Comparison of ENCODE assay signal across 14 mouse cellular contexts in the genomic region with DNA sequence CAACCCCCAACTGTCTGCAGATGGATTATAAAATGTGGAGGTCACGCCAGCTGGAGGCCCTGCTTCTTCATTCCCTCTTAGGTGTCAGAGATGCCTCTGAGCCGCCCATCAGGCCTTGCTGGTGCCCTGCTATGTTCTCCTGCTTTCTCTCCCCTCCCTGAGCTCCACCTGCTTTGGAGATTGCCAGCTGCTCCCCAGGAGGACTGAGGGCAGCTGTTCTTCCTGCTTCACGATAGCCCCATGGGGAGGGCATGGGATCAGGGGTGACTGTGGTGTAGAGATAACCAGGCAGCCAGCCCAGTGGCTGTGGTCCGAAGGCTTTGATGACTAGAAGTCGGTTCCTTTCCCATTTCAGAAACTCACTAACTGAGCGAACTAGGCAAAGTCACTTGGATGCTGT. TPM values are rescaled to one million over a fixed set of nuclear protein-coding genes. Genes with fewer than 3 reads are reported as not detected.
DNase-seq lines count a peak whose midpoint lies in the region; ATAC-seq lines count a peak whose summit lies in the region.
"Had no signal": no experiment of that assay in that cellular context is flagged by ENCODE, and none has a peak within 500 bp of the region (broad histone marks: within the 10 kb centered on the region; RNA-seq: fewer than 3 reads in every experiment).

No protein-coding gene starts in this region.

- H3K9me3 ChIP-seq in forebrain, embryonic 10.5 days, result no peaks in the 10 kb centered on the region
- H3K9me3 ChIP-seq in forebrain, embryonic 13.5 days (replicated peaks), result no peaks in the 10 kb centered on the region
- H3K9me3 ChIP-seq: forebrain, embryonic 12.5 days; hindbrain, embryonic 15.5 days; neural tube, embryonic 12.5 days had no signal

- WGBS in forebrain, embryonic 10.5 days, result 74% methylated on average over 6 of the region's 6 CpGs
- 82% methylated on average over 6 of the region's 6 CpGs for WGBS in forebrain, embryonic 13.5 days

- no peak overlapping the region for H3K4me2 ChIP-seq in forebrain, embryonic 13.5 days
- H3K4me2 ChIP-seq: forebrain, embryonic 12.5 days; hindbrain, embryonic 15.5 days; neural tube, embryonic 12.5 days had no signal

- DNase-seq in forebrain, embryonic 10.5 days (ENCODE audit: extremely low spot score, low spot score), result no peak
- peak; percentile 74 for DNase-seq in spleen, adult 12 weeks (ENCODE audit: low spot score)
- DNase-seq in spleen, adult 18-20 months, result no peak
- DNase-seq in yolk sac, embryonic 10.5 days (ENCODE audit: low spot score), result peak; percentile 34
- DNase-seq in testis, postnatal 10 days (ENCODE audit: low spot score), result no peak
- DNase-seq in left cerebral cortex, postnatal 25 days (ENCODE audit: low spot score in 2 of 2), result no peak
- DNase-seq: adrenal gland, postnatal 10 days; cerebellum, postnatal 10 days; thymus, postnatal 25 days had no signal

- no peak for ATAC-seq in forebrain, embryonic 13.5 days
- peak; percentile 59 for ATAC-seq in megakaryocyte, adult 5-6 weeks (ENCODE audit: poor library complexity, severe bottlenecking)

- intact Hi-C loops in left cerebral cortex, postnatal 25 days (cut with DNase I), result no loop called here

- peaks cover 16% of the 10 kb centered on the region for H3K4me1 ChIP-seq in forebrain, embryonic 10.5 days
- no peaks in the 10 kb centered on the region for H3K4me1 ChIP-seq in forebrain, embryonic 13.5 days
- H3K4me1 ChIP-seq: forebrain, embryonic 12.5 days; hindbrain, embryonic 15.5 days; neural tube, embryonic 12.5 days had no signal

- H3K9ac ChIP-seq in forebrain, embryonic 13.5 days, result no peak overlapping the region
- H3K9ac ChIP-seq: forebrain, embryonic 12.5 days; hindbrain, embryonic 15.5 days; neural tube, embryonic 12.5 days had no signal

- peaks cover 13% of the 10 kb centered on the region for H3K27me3 ChIP-seq in forebrain, embryonic 10.5 days (ENCODE audit: poor library complexity, severe bottlenecking)
- H3K27me3 ChIP-seq in forebrain, embryonic 13.5 days, result no peaks in the 10 kb centered on the region
- H3K27me3 ChIP-seq: hindbrain, embryonic 15.5 days; neural tube, embryonic 12.5 days had no signal

- H3K36me3 ChIP-seq in forebrain, embryonic 10.5 days (replicated peaks), result no peaks in the 10 kb centered on the region
- no peaks in the 10 kb centered on the region for H3K36me3 ChIP-seq in forebrain, embryonic 13.5 days (ENCODE audit: poor library complexity, severe bottlenecking)
- H3K36me3 ChIP-seq: forebrain, embryonic 12.5 days; hindbrain, embryonic 15.5 days; neural tube, embryonic 12.5 days had no signal

- peak overlapping the region; percentile 41 for H3K27ac ChIP-seq in forebrain, embryonic 10.5 days
- H3K27ac ChIP-seq in forebrain, embryonic 13.5 days, result no peak overlapping the region
- H3K27ac ChIP-seq: hindbrain, embryonic 15.5 days; neural tube, embryonic 12.5 days had no signal

- no peak overlapping the region for H3K4me3 ChIP-seq in forebrain, embryonic 10.5 days
- no peak overlapping the region for H3K4me3 ChIP-seq in forebrain, embryonic 13.5 days
- H3K4me3 ChIP-seq: forebrain, embryonic 12.5 days; hindbrain, embryonic 15.5 days; neural tube, embryonic 12.5 days had no signal

RNA-seq across cellular contexts. Expression of gene Tspan33, which starts 7.0 kb away (rescaled TPM):
- polyA plus RNA-seq in forebrain, embryonic 10.5 days (2016; fragmentation: Nextera tagmentation; extraction: Ambion mirVana), result 11.5 and 13.3 TPM in 2 replicates
- polyA plus RNA-seq in forebrain, embryonic 13.5 days (2015; fragmentation: Nextera tagmentation; extraction: Ambion mirVana), result 4.3 and 5.6 TPM in 2 replicates
- total RNA-seq in megakaryocyte, adult 5-6 weeks (2015), result 1.5 and 3.7 TPM in 2 replicates
- total RNA-seq in megakaryocyte, adult 5-6 weeks (2017), result 2.7 and 5.0 TPM in 2 replicates
- total RNA-seq in left cerebral cortex, postnatal 25 days (2021), result 10 to 100 TPM; 30.4 to 32.0 TPM

RNA-seq across cellular contexts. Expression of gene Smo, which starts 34.3 kb away (rescaled TPM):
- 51.2 and 52.7 TPM in 2 replicates for polyA plus RNA-seq in forebrain, embryonic 10.5 days (2016; fragmentation: Nextera tagmentation; extraction: Ambion mirVana)
- 20.5 and 21.1 TPM in 2 replicates for polyA plus RNA-seq in forebrain, embryonic 13.5 days (2015; fragmentation: Nextera tagmentation; extraction: Ambion mirVana)
- 2.6 and 4.3 TPM in 2 replicates for total RNA-seq in megakaryocyte, adult 5-6 weeks (2015)
- total RNA-seq in megakaryocyte, adult 5-6 weeks (2017), result 2.3 and 2.5 TPM in 2 replicates
- 1 to 10 TPM; 9.5 to 9.8 TPM for total RNA-seq in left cerebral cortex, postnatal 25 days (2021)

Comparison
In these comparisons a context has a peak if more than half of its experiments do, and no peak if none do; other contexts are left out.
1. DNase-seq: peak in spleen, adult 12 weeks (single experiment) and yolk sac, embryonic 10.5 days (single experiment); none in forebrain, embryonic 10.5 days (single experiment), spleen, adult 18-20 months (0 of 2), testis, postnatal 10 days (single experiment) and left cerebral cortex, postnatal 25 days (0 of 2).
2. RNA of gene Tspan33, which starts 7.0 kb away (total RNA-seq): 30.4 to 32.0 TPM in left cerebral cortex, postnatal 25 days; 1.5 to 5.0 TPM in megakaryocyte, adult 5-6 weeks; every median in the first group is over 4 times any median in the second.